Mouse (Mus musculus) lung, postnatal 0 days (tissue): ENCODE measurements at regions not wholly inside any gene's neighbourhood (a gene's known extent, or its start where the extent isn't known, plus 50 kb on each side); places are given as distances from the start of the nearest gene placed in this dataset.

ENCODE experiments used
- ATAC-seq: fragments of 200-750 bp; cut with Nextera tagmentation; 2 replicates; pipeline ENCODE4 v1.8.0; 2017; ENCODE audit warnings: moderate library complexity
- DNase-seq: peaks from one replicate; pipeline ENCODE4 v3.0.0-alpha.2; 2016; ENCODE audit warnings: low spot score
- H3K27ac ChIP-seq: fragments of 300-500 bp; sonication (generic); 2 replicates; pipeline ENCODE4 v1.5.1; 2014; ENCODE audit warnings: antibody characterized with exemption, mild to moderate bottlenecking, low read length, mixed read lengths
- H3K27me3 ChIP-seq: fragments of 300-500 bp; sonication (generic); replicated peaks from 2 replicates; pipeline ENCODE4 v1.6.1; 2014; ENCODE audit warnings: low read length, mixed read lengths; ENCODE audit not compliant: insufficient read depth
- H3K36me3 ChIP-seq: fragments of 300-500 bp; sonication (generic); 2 replicates; pipeline ENCODE4 v1.6.1; 2014; ENCODE audit warnings: low read length, mixed read lengths; ENCODE audit not compliant: insufficient read depth
- H3K4me1 ChIP-seq: fragments of 300-500 bp; sonication (generic); 2 replicates; pipeline ENCODE4 v1.6.1; 2014; ENCODE audit warnings: antibody characterized with exemption, low read depth, low read length, mixed read lengths; ENCODE audit not compliant: insufficient read depth
- H3K4me2 ChIP-seq: fragments of 300-500 bp; sonication (generic); replicated peaks from 2 replicates; pipeline ENCODE4 v1.6.1; 2014; ENCODE audit warnings: low read depth, mild to moderate bottlenecking, low read length, moderate library complexity, mixed read lengths
- H3K4me3 ChIP-seq: fragments of 300-500 bp; sonication (generic); 2 replicates; pipeline ENCODE4 v1.5.1; 2014; ENCODE audit warnings: low read depth, low read length
- H3K9ac ChIP-seq: fragments of 300-500 bp; sonication (generic); replicated peaks from 2 replicates; pipeline ENCODE4 v1.6.1; 2014; ENCODE audit warnings: low read depth, mild to moderate bottlenecking
- H3K9me3 ChIP-seq: fragments of 300-500 bp; sonication (generic); 2 replicates; pipeline ENCODE4 v1.6.1; 2016; ENCODE audit warnings: low read length, mixed read lengths
- CTCF ChIP-seq: IDR thresholded peaks from 2 replicates; pipeline ENCODE4 v1.5.1; 2016; ENCODE audit warnings: antibody characterized with exemption, mild to moderate bottlenecking
- EP300 ChIP-seq: IDR thresholded peaks from 2 replicates; pipeline ENCODE4 v1.6.1; 2016; ENCODE audit warnings: antibody characterized with exemption, mild to moderate bottlenecking, control low read depth
- WGBS: fragments of 180-500 bp; shearing (Covaris S2); extraction: QIAGEN DNeasy Blood & Tissue Kit; methylation state at CpG from one replicate; pipeline ENCODE4 v1.1.7; 2014; 5-methylcytosine and 5-hydroxymethylcytosine counted together

DNA sequence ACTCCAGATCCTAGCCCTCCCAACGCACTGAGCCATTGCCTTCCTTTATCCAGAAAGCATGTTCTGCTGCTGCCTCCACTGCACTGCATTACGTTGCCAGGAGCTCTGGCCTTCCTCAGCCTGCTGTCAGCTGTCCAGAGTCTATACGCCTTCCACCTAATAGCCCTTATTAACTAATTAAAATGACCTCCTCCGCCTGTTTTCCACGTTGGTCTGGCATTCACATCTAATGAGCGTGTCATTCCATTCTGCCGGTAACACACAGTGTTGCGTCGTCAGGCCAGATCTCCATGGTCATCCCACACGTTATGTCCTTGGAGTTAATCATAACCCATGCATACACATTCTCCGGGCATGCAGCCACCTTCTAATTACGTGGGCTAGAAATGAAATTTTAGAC lies 56.7 kb upstream of the Med4 start:
- Histone ChIP-seq H3K27ac (no peak overlapping the region), H3K9ac (no peak overlapping the region), H3K4me1 (peaks cover 4% of the 10 kb centered on the region; the same call in 1 of the 2 replicates), H3K36me3 (no peaks in the 10 kb centered on the region), H3K9me3 (no peaks in the 10 kb centered on the region), H3K4me2 (no peak overlapping the region), H3K27me3 (no peaks in the 10 kb centered on the region), H3K4me3 (no peak overlapping the region)
- no peak for TF ChIP-seq CTCF
- 54% methylated on average over 12 of the region's 12 CpGs for WGBS
- DNase-seq: no peak
- no peak for ATAC-seq

DNA sequence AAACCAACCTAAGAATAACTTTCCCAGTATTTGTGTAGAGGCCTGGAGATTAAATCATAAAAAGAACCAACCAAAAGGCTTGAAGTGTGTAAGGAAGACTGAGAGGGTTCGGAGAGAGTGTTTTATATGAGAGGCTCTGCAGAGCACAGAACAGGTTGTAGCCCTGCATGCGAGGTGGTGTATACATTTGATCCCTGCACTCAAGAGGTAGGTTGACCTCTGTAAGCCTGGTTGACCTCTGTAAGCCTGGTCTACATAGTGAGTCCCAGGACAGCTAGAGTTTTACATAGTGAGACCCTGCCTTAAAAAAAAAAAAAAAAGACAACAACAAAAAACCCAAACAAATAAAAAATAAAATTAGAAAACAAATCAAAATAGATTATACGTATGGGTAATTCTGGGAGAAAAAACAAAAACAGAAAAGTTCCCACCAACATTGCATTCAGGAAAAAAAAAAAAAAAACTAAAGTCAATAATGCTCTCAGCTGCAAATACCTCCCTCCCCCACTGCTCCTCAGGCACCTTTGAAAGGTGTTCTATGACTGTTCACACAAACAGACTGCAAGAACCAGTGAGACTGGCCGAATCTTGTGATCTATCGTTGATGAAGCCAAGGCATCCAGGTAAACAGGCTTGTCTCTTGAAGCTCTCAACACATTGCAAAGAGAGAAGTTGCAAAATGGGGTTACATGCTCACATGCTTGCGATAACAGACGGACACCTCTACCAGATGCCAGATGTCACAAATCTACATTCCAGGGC lies 57.3 kb upstream of the Med4 start:
- peaks cover 4% of the 10 kb centered on the region; the same call in 1 of the 2 replicates for H3K4me1 ChIP-seq
- TF ChIP-seq CTCF: no peak
- TF ChIP-seq EP300: no peak
- H3K4me2 ChIP-seq: no peak overlapping the region
- H3K4me3 ChIP-seq: no peak overlapping the region
- peak; percentile 49 for ATAC-seq
- H3K36me3 ChIP-seq: no peaks in the 10 kb centered on the region
- H3K27me3 ChIP-seq: no peaks in the 10 kb centered on the region
- H3K9ac ChIP-seq: no peak overlapping the region
- peak; percentile 44 for DNase-seq
- H3K9me3 ChIP-seq: no peaks in the 10 kb centered on the region
- 62% methylated on average over 7 of the region's 7 CpGs for WGBS
- H3K27ac ChIP-seq: no peak overlapping the region

DNA sequence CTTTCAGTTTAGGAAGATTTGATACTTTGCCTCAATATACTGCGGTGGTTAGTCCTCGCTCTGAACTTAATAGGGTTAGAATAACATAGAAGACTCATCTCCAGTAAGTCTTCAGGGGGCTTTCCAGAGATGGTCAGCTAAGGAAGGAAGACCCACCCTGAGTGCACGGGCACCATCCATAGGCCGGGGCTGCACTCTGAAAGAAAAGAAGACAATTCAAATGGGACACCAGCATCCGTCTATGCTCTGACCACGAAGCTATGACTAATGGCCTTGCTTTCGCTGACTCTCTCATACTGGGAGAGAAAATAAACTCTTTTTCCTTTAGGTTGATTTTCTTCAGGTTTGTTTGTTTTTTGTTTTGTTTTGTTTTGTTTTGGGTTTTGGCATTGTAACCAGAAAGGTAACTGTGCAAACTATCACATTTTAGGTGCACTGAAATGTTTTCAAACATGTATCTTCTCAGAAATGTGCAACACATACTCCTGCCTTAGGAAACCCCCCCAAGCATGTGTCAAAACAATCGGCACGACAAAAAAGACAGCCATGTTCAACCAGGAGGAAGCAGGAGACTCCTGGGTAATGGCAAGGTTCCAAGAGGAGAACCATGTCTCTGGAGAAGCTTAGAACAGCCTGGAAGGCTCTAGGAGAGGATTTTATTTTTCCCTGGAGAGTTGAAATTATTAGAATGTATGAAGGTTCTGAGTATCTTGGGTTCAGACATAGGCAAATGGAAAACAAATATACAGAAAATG lies 58.4 kb upstream of the Med4 start:
- no peaks in the 10 kb centered on the region for H3K9me3 ChIP-seq
- no peaks in the 10 kb centered on the region for H3K36me3 ChIP-seq
- no peak overlapping the region for H3K4me2 ChIP-seq
- no peak overlapping the region for H3K4me3 ChIP-seq
- DNase-seq: no peak
- no peak for TF ChIP-seq EP300
- no peak for TF ChIP-seq CTCF
- no peak overlapping the region for H3K9ac ChIP-seq
- H3K27ac ChIP-seq: no peak overlapping the region
- no peaks in the 10 kb centered on the region for H3K27me3 ChIP-seq
- H3K4me1 ChIP-seq: peaks cover 4% of the 10 kb centered on the region; the same call in 1 of the 2 replicates
- ATAC-seq: no peak
- WGBS: 70% methylated on average over 9 of the region's 9 CpGs

DNA sequence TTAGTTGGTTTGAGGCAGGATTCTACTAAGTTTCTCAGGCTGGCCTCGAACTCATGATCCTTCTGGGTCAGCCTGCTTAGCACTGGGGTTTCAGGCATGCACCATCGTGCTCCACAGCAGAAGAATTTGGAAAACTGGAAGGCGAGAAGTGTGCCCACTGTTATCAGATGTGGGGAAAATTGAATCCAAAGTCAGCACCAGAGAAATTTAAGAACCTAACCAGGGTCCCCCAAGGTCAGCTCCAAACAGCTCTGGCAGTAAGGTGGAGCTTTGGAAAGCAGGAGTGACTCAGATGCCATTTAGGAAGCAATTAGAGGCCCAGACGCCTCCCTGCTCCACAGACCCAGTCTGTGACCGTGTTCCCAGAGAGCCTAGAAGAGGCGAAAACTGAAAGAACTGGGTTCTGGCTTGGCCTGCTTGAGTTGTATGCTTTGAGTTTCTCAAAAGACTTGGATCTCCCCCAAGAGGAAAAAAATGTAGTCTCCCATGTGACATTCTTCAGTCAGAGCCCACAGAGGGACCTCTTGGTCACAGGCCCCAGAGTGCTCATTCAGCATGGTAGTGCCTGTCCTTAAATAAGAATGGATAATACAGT lies 59.8 kb upstream of the Med4 start:
- Histone ChIP-seq H3K4me1 (peaks cover 4% of the 10 kb centered on the region; the same call in 1 of the 2 replicates), H3K4me3 (no peak overlapping the region), H3K4me2 (no peak overlapping the region), H3K27ac (peak overlapping the region; percentile 55), H3K9ac (no peak overlapping the region), H3K9me3 (no peaks in the 10 kb centered on the region), H3K27me3 (no peaks in the 10 kb centered on the region), H3K36me3 (no peaks in the 10 kb centered on the region)
- DNase-seq: peak; percentile 79
- peak; percentile 74 for ATAC-seq
- 53% methylated on average over 6 of the region's 6 CpGs for WGBS
- TF ChIP-seq EP300 (no peak), CTCF (no peak)

DNA sequence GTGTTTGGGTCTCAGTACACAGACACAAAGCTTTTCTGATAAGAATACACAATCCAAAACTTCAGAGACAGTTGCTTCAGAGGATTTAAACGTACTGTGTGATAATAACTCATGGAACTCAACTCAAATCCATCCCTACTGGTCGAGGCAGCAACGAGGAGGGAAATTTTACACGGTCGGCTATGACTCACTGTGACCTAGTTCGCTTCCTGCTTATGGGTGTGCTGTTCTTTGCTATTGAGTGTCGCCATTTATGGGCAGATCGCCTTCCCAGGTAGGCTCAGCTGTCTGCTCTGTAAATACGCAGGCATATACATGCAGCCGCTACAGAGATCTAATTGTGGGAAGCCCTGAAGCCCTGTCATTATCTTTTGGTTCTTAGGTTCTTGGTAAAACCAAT lies 60.7 kb upstream of the Med4 start:
- no peak overlapping the region for H3K27ac ChIP-seq
- no peak overlapping the region for H3K4me3 ChIP-seq
- H3K27me3 ChIP-seq: no peaks in the 10 kb centered on the region
- H3K36me3 ChIP-seq: no peaks in the 10 kb centered on the region
- no peak overlapping the region for H3K4me2 ChIP-seq
- H3K9ac ChIP-seq: no peak overlapping the region
- 78% methylated on average over 10 of the region's 10 CpGs for WGBS
- TF ChIP-seq CTCF: no peak
- no peak for TF ChIP-seq EP300
- no peak for DNase-seq
- peaks cover 4% of the 10 kb centered on the region; the same call in 1 of the 2 replicates for H3K4me1 ChIP-seq
- ATAC-seq: no peak
- H3K9me3 ChIP-seq: no peaks in the 10 kb centered on the region

DNA sequence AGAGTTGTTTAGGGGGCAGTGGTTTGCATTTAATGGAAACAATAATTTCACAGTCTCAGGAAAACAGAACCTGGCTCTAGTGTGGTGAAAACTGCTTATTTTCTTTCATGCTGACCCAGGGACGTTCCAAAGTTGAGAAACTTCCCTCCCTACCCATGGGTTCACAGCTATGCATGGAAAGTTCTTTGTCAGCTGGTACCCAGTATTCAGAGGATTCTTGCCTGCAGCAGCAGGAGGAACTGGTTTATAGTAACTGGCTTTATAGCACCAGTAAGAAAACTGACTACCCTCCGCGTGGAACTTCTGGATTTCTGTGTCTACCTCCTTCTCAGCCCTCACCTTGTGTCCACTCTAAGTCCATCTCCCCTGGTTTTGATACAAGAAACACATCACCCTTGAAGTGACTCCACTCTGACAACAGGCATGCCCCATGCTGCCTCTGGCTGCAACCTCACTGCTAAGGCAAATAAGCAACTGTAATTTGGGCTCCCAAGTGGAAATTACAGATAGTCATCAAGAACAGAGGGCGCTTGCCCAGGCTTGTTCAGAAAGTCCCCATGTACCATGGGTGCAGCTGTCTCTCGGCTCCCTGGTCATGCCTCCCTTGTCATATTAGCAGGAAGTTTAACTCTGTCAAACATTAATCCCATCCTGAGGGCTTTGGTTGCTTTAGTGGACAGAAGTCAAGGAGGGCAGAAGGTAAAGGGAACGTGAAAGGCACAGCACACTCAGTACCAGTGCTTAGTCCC lies 60.6 kb upstream of the Itm2b start:
- H3K9ac ChIP-seq: no peak overlapping the region
- H3K27ac ChIP-seq: peak overlapping the region; percentile 16; the same call in 1 of the 2 replicates
- H3K4me3 ChIP-seq: no peak overlapping the region
- H3K4me2 ChIP-seq: no peak overlapping the region
- WGBS: 41% methylated on average over 6 of the region's 6 CpGs
- no peaks in the 10 kb centered on the region for H3K9me3 ChIP-seq
- no peaks in the 10 kb centered on the region for H3K27me3 ChIP-seq
- TF ChIP-seq EP300: no peak
- no peak for TF ChIP-seq CTCF
- H3K36me3 ChIP-seq: no peaks in the 10 kb centered on the region
- ATAC-seq (peak; percentile 52), DNase-seq (peak; percentile 63)
- H3K4me1 ChIP-seq: peaks cover 4% of the 10 kb centered on the region; the same call in 1 of the 2 replicates
